Comparison of ENCODE assay signal across 9 mouse cellular contexts in the genomic region with DNA sequence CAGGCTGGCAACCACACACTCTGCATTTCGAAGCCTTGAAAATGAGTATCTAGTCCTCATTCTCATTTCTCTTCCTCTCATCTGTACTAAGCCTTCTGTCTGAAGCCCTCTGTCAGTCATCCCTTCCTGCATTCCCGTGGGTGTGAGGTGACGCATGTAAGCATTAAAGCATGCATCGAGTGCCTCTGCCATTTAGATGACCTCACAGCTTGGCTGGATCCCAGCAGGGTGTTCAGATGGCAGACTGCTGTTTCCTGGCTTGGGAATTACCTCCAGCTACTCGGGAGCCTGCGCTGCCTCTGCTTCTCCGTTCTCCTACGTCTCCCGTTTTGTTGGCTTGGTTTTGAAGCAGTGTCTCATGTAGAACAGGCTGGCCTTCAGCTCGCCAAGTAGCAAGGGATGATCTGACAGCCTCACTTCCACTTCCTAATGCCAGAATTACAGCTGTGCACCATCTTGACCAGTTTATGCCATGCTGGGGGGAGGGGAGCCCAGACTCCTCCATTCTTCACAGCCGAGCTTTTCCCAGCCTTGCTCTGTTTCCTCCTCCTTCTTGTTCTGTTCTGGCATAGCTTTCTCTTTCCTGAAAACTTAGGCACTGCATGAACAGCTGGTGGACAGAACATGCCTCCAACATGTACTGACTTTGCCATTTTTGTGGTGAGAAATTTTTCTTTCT.
DNase-seq lines count a peak whose midpoint lies in the region; TF ChIP-seq lines count a peak whose summit lies in the region.
"Had no signal": no experiment of that assay in that cellular context is flagged by ENCODE, and none has a peak within 500 bp of the region (broad histone marks: within the 10 kb centered on the region; RNA-seq: fewer than 3 reads in every experiment).

No protein-coding gene starts in this region.

- H3K36me3 ChIP-seq in C2C12 (ENCODE audit: control insufficient read depth, insufficient read depth), result peaks cover 6% of the 10 kb centered on the region
- H3K36me3 ChIP-seq: embryonic facial prominence, embryonic 12.5 days had no signal

- peak; percentile 66 to 67 for DNase-seq in frontal cortex, postnatal 36 days (ENCODE audit: low spot score in 2 of 2)
- DNase-seq in frontal cortex, postnatal 14 days (ENCODE audit: low spot score in 2 of 2), result no peak
- peak; percentile 49 for DNase-seq in cerebellum, adult 9-11 months
- peak; percentile 84 for DNase-seq in heart, postnatal 4 days
- DNase-seq in lung, postnatal 14 days, result peak; percentile 69
- no peak for DNase-seq in ovary, postnatal 10 days (ENCODE audit: low spot score)
- no peak for DNase-seq in thymus, postnatal 0 days (ENCODE audit: low spot score)

- no peak for TF ChIP-seq CTCF in C2C12 (IDR thresholded peaks at IDR 0.05; ENCODE audit: control insufficient read depth, insufficient read depth, insufficient read length)

- H3K27me3 ChIP-seq in C2C12 (ENCODE audit: control insufficient read depth, insufficient read depth, insufficient read length), result no peaks in the 10 kb centered on the region
- H3K27me3 ChIP-seq: embryonic facial prominence, embryonic 12.5 days had no signal

- H3ac ChIP-seq in C2C12 (ENCODE audit: control insufficient read depth, insufficient read length, low read depth), result no peak overlapping the region

- no peak overlapping the region for H3K4me3 ChIP-seq in C2C12 (ENCODE audit: insufficient read depth, poor library complexity, severe bottlenecking)
- H3K4me3 ChIP-seq: embryonic facial prominence, embryonic 12.5 days had no signal

- no peaks in the 10 kb centered on the region for H3K79me3 ChIP-seq in C2C12 (ENCODE audit: low read depth)

- H3K79me2 ChIP-seq in C2C12 (ENCODE audit: control insufficient read depth, insufficient read depth), result no peaks in the 10 kb centered on the region

TF ChIP-seq in C2C12, 6 proteins besides CTCF, POLR2A, EP300 and RAD21:
- peak; percentile 76 for TF ChIP-seq MAX (IDR thresholded peaks at IDR 0.05)
- no peak for TF ChIP-seq MYOD1 (IDR thresholded peaks at IDR 0.05; ENCODE audit: control insufficient read depth, insufficient read length, low read depth)
- no peak for TF ChIP-seq FOSL1 (IDR thresholded peaks at IDR 0.05; ENCODE audit: insufficient read depth, low read length, poor library complexity, severe bottlenecking)
- TF ChIP-seq CEBPB (IDR thresholded peaks at IDR 0.05; ENCODE audit: low read depth), result no peak
- no peak for TF ChIP-seq MYOG (IDR thresholded peaks at IDR 0.05; ENCODE audit: control insufficient read depth, extremely low read depth, insufficient read length)
- no peak for TF ChIP-seq USF1 (IDR thresholded peaks at IDR 0.05; ENCODE audit: low read depth)

Comparison
In these comparisons a context has a peak if more than half of its experiments do, and no peak if none do; other contexts are left out.
1. DNase-seq: peak in frontal cortex, postnatal 36 days (2 of 2), cerebellum, adult 9-11 months (single experiment), heart, postnatal 4 days (single experiment) and lung, postnatal 14 days (single experiment); none in frontal cortex, postnatal 14 days (0 of 2), ovary, postnatal 10 days (single experiment) and thymus, postnatal 0 days (single experiment).